Mouse (Mus musculus): ENCODE measurements at regions not wholly inside any gene's neighbourhood (a gene's known extent, or its start where the extent isn't known, plus 50 kb on each side); places are given as distances from the start of the nearest gene placed in this dataset.

DNA sequence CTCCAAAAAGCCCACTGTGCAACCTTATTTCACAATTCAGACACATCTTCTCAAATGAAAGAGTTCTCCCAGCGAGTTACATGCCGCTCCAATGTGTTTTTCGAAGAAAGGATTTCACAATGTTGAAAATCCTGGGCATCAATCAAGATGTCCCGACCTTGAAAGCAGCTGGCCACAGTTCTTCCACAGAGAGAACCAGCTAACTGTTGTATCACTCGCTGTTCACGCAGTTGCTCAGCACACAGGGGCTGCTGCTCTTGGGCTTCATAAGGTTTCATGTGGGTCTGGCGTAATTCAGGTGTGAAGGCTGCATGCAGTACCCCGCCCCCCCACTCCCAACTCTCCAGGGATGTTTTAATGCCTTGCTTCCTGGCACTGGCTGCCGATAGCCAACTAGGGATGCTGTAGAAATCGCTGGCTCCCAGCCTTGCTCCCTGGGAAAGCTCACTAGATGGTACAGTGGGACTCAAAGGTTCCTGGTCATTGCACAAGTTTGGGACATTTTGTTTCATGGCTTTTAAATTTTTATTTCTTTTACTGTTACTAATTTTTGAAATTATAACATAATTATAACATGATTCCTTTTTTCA is 65.5 kb upstream of the Sash1 start:
- TF ChIP-seq USF1 (IDR thresholded peaks at IDR 0.05; ENCODE audit: low read depth) (no peak), CTCF (IDR thresholded peaks at IDR 0.05; ENCODE audit: control insufficient read depth, insufficient read depth, insufficient read length) (no peak), MAX (IDR thresholded peaks at IDR 0.05) (no peak), FOSL1 (IDR thresholded peaks at IDR 0.05; ENCODE audit: insufficient read depth, low read length, poor library complexity, severe bottlenecking) (no peak), MYOD1 (IDR thresholded peaks at IDR 0.05; ENCODE audit: control insufficient read depth, insufficient read length, low read depth) (no peak)

Measured in C2C12 (cell line).